Mouse (Mus musculus) urinary bladder, postnatal 25 days (tissue): Measurements from ENCODE around the gene Armh3.

Experiments
- DNase-seq: peaks from one replicate; pipeline ENCODE4 v3.0.0; 2022; ENCODE audit warnings: low spot score

The Armh3 gene

GRCm38 (mm10) chr19:45988238-45988637, 10.1 kb downstream of the Armh3 start:
- DNase-seq: no peak

- DNase-seq: no peak
Measured at GRCm38 (mm10) chr19:45984379-45984778, 13.9 kb downstream of the Armh3 start.

- DNase-seq: no peak
Measured at GRCm38 (mm10) chr19:45960770-45961169, 37.5 kb downstream of the Armh3 start.

GRCm38 (mm10) chr19:45956736-45957135, 41.6 kb downstream of the Armh3 start:
- no peak for DNase-seq

- no peak for DNase-seq
Measured at GRCm38 (mm10) chr19:45953286-45953685, 45.0 kb downstream of the Armh3 start.

GRCm38 (mm10) chr19:45949236-45949635, 49.1 kb downstream of the Armh3 start:
- no peak for DNase-seq

- DNase-seq: no peak
Measured at GRCm38 (mm10) chr19:45947764-45948163, 50.5 kb downstream of the Armh3 start.

GRCm38 (mm10) chr19:45947286-45947685, 51.0 kb downstream of the Armh3 start:
- no peak for DNase-seq

GRCm38 (mm10) chr19:45946541-45946940, 51.7 kb downstream of the Armh3 start:
- no peak for DNase-seq

GRCm38 (mm10) chr19:45945986-45946385, 52.3 kb downstream of the Armh3 start:
- no peak for DNase-seq

GRCm38 (mm10) chr19:45943758-45944157, 54.5 kb downstream of the Armh3 start:
- DNase-seq: no peak

GRCm38 (mm10) chr19:45938064-45938463, 60.2 kb downstream of the Armh3 start:
- DNase-seq: no peak

GRCm38 (mm10) chr19:45937530-45937929, 60.8 kb downstream of the Armh3 start:
- DNase-seq: no peak

GRCm38 (mm10) chr19:45927236-45927635, 71.1 kb downstream of the Armh3 start:
- no peak for DNase-seq

- no peak for DNase-seq
Measured at GRCm38 (mm10) chr19:45926342-45926741, 71.9 kb downstream of the Armh3 start.

GRCm38 (mm10) chr19:45920299-45921090, 77.8 kb downstream of the Armh3 start:
- DNase-seq: no peak

GRCm38 (mm10) chr19:45918406-45918805, 79.9 kb downstream of the Armh3 start:
- DNase-seq: no peak

- DNase-seq: no peak
Measured at GRCm38 (mm10) chr19:45917856-45918255, 80.4 kb downstream of the Armh3 start.

- no peak for DNase-seq
Measured at GRCm38 (mm10) chr19:45916461-45916860, 81.8 kb downstream of the Armh3 start.

- DNase-seq: no peak
Measured at GRCm38 (mm10) chr19:45916026-45916425, 82.3 kb downstream of the Armh3 start.

- no peak for DNase-seq
Measured at GRCm38 (mm10) chr19:45913036-45913435, 85.3 kb downstream of the Armh3 start.

- DNase-seq: no peak
Measured at GRCm38 (mm10) chr19:45912376-45912775, 85.9 kb downstream of the Armh3 start.

- DNase-seq: no peak
Measured at GRCm38 (mm10) chr19:45911236-45912025, 86.9 kb downstream of the Armh3 start.
